Mouse (Mus musculus): ENCODE data around the gene Tnfrsf17. TPM values are rescaled to one million over a fixed set of nuclear protein-coding genes. Genes with fewer than 3 reads are reported as not detected.

Tnfrsf17 gene
- 3.9 and 4.4 TPM in 2 replicates for polyA plus RNA-seq (2012; rRNA removed)

GRCm38 (mm10) chr16:11313512-11313911 is at the start of gene Tnfrsf17:
TSS of gene Tnfrsf17 (plus strand) at chr16:11313812.

DNA sequence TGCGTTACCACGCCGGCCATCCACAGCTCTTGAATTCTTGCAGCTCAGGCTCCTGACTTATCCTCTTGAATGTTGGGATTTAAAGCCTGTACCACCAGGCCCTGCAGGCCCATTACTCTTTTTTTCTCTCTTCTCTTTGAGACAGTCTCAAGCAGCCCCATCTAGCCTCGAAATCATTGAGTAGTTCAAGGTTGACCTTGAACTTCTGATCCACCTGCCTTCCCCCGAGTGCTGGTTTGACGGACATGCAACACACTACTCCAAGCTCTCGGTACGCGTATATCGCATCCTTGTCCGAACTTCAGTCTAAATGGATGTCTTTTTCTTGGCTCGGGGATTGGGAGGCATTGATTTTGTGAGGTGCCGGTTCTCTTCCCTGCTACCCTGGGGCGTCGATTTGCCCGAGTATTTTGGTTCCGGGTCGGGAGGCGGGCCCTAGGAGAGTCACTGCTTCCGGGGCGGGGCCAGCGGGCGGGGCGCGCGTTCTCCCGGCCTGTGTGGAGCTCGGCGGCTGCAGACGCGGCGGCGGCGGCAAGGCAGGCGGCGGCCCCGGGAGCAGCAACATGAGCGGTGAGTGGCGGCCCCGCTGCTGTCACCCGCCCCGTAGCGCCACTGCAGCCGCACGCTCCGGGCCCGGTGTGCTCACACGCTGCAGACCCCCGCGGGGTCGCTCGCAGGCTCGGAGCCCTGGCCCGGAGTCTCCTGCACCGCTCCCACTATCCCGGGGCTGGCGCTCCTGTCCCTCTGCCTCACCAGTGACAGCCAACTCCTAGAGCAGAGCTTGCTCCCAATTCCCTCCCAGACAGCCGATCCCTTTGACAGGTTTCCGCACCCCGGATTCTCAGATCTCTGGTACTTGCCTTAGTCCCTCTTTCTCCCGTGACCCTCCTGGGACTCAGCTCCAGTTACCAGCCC is 9.1 kb downstream of the Tnfrsf17 start, which contains the start of gene Snx29:
Gene Snx29, plus strand, starts transcription at position 500 of the 915 bp plus-strand sequence.

Other genes starting within 250 kb of the Tnfrsf17 start
- gene Litaf, start 247.7 kb upstream of the Tnfrsf17 start, polyA plus RNA-seq (2012; rRNA removed) = 508 and 580 TPM in 2 replicates
- gene Txndc11, start 179.2 kb upstream of the Tnfrsf17 start, polyA plus RNA-seq (2012; rRNA removed) = 42.7 and 45.9 TPM in 2 replicates
- gene Zc3h7a, start 137.4 kb upstream of the Tnfrsf17 start, polyA plus RNA-seq (2012; rRNA removed) = 34.4 and 36.0 TPM in 2 replicates
- 2.0 and 3.2 TPM in 2 replicates for gene Rsl1d1, start 110.5 kb upstream of the Tnfrsf17 start, polyA plus RNA-seq (2012; rRNA removed)
- gene Gspt1, start 59.5 kb upstream of the Tnfrsf17 start, polyA plus RNA-seq (2012; rRNA removed) = 31.9 and 33.6 TPM in 2 replicates
- 2.7 and 3.8 TPM in 2 replicates for gene Snx29, start 9.1 kb downstream of the Tnfrsf17 start, polyA plus RNA-seq (2012; rRNA removed)

Measured in colon, adult 2 months (tissue).